Mouse (Mus musculus) liver, adult 2 months (tissue): ENCODE results near the gene Lim2. TPM values are rescaled to one million over a fixed set of nuclear protein-coding genes. Genes with fewer than 3 reads are reported as not detected.

Experiments
- DNase-seq: peaks from one replicate; pipeline ENCODE4 v3.0.0-alpha.2; 2011; ENCODE audit warnings: low read depth, low spot score; ENCODE audit errors: extremely low read depth
- H3K27ac ChIP-seq: fragments of 200-500 bp; replicated peaks from 2 replicates; pipeline ENCODE4 v1.5.1; 2012; ENCODE audit warnings: low read depth, mild to moderate bottlenecking, control low read depth, inconsistent platforms, low read length; ENCODE audit not compliant: insufficient read depth
- H3K27me3 ChIP-seq: fragments of 200-500 bp; 2 replicates; pipeline ENCODE4 v1.6.1; 2012; ENCODE audit warnings: mild to moderate bottlenecking, moderate library complexity, low read length, inconsistent platforms; ENCODE audit not compliant: control insufficient read depth, insufficient read depth
- H3K36me3 ChIP-seq: fragments of 200-500 bp; 2 replicates; pipeline ENCODE4 v1.6.1; 2012; ENCODE audit warnings: low read length, inconsistent platforms; ENCODE audit not compliant: control insufficient read depth, insufficient read depth
- H3K4me1 ChIP-seq: fragments of 200-500 bp; 2 replicates; pipeline ENCODE4 v1.6.1; 2011; ENCODE audit warnings: low read length; ENCODE audit not compliant: control insufficient read depth, insufficient read depth
- H3K4me3 ChIP-seq: fragments of 200-500 bp; 2 replicates; pipeline ENCODE4 v1.5.1; 2011; ENCODE audit warnings: low read depth, mild to moderate bottlenecking, control low read depth, low read length, moderate library complexity; ENCODE audit not compliant: insufficient read depth
- H3K79me2 ChIP-seq: fragments of 200-500 bp; 2 replicates; pipeline ENCODE4 v1.6.1; 2012; ENCODE audit warnings: inconsistent platforms, mild to moderate bottlenecking, low read length, moderate library complexity; ENCODE audit not compliant: control insufficient read depth, insufficient read depth
- H3K9ac ChIP-seq: fragments of 200-500 bp; 2 replicates; pipeline ENCODE4 v1.6.1; 2012; ENCODE audit warnings: low read depth, mild to moderate bottlenecking, control low read depth, inconsistent platforms, low read length
- CTCF ChIP-seq: fragments of 200-500 bp; IDR thresholded peaks from 2 replicates; pipeline ENCODE4 v1.5.1; 2011; ENCODE audit warnings: low read depth, low read length, control low read depth
- POLR2A ChIP-seq: fragments of 200-500 bp; IDR thresholded peaks from 2 replicates; pipeline ENCODE4 v1.6.1; 2011; ENCODE audit warnings: low read length, control low read depth; ENCODE audit not compliant: insufficient read depth; ENCODE audit errors: extremely low read depth
- WGBS: fragments of 180-500 bp; shearing (Covaris S2); methylation state at CpG from one replicate; pipeline ENCODE4 v1.1.7; 2018; 5-methylcytosine and 5-hydroxymethylcytosine counted together
- polyA plus RNA-seq: library from polyadenylated mRNA; depleted of rRNA; stranded (reverse); fragments of >200 nt; gene quantifications from 2 replicates; pipeline ENCODE4 v1.2.3, GENCODE M21; 2012
- total RNA-seq: library from RNA; depleted of rRNA; stranded (reverse); fragments of >200 nt; gene quantifications from 2 replicates; pipeline ENCODE4 v1.2.3, GENCODE M21; 2014

The Lim2 gene
- total and polyA plus RNA-seq, 2 experiments, result not detected

DNA sequence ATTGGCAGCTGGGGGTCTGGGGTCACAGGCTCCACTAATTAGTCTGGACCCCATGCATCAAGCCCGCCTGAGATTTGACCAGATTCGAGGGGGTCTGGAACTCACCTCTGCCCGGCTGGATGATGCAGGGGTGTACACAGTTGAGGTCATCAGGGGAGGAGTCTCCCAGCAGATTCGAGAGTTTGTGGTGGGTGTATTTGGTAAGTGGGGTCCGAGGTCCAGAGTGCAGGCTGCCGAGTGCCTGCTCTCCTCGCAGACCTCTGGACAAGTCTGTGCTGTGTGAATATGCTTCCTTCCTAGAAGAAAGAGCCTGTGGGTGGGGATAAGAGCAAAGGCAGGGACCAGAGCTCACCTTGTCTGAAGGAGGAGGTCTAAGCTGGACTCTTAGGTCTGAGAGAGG, 36.5 kb downstream of the Lim2 start:
- 71% methylated on average over 7 of the region's 7 CpGs for WGBS

GRCm38 (mm10) chr7:43464864-43465343, 37.4 kb downstream of the Lim2 start:
- TF ChIP-seq CTCF (0 out of 2 replicates have a peak, but pooled peaks have one; percentile 17), POLR2A (no peak)
- Histone ChIP-seq H3K4me1 (peaks cover 2% of the 10 kb centered on the region), H3K27ac (no peak overlapping the region), H3K79me2 (no peaks in the 10 kb centered on the region), H3K27me3 (no peaks in the 10 kb centered on the region), H3K9ac (peak overlapping the region; percentile 48), H3K4me3 (peak overlapping the region; percentile 52; the same call in 1 of the 2 replicates), H3K36me3 (no peaks in the 10 kb centered on the region)
- WGBS, result 25% methylated on average over 35 of the region's 35 CpGs
- DNase-seq, result no peak

More for the DNA sequence above, 36.5 kb downstream of the Lim2 start:
- Histone ChIP-seq H3K27ac (no peak overlapping the region), H3K4me1 (peaks cover 2% of the 10 kb centered on the region), H3K9ac (no peak overlapping the region), H3K36me3 (no peaks in the 10 kb centered on the region), H3K4me3 (no peak overlapping the region), H3K27me3 (no peaks in the 10 kb centered on the region), H3K79me2 (no peaks in the 10 kb centered on the region)
- DNase-seq, result no peak
- TF ChIP-seq CTCF, result no peak

DNA sequence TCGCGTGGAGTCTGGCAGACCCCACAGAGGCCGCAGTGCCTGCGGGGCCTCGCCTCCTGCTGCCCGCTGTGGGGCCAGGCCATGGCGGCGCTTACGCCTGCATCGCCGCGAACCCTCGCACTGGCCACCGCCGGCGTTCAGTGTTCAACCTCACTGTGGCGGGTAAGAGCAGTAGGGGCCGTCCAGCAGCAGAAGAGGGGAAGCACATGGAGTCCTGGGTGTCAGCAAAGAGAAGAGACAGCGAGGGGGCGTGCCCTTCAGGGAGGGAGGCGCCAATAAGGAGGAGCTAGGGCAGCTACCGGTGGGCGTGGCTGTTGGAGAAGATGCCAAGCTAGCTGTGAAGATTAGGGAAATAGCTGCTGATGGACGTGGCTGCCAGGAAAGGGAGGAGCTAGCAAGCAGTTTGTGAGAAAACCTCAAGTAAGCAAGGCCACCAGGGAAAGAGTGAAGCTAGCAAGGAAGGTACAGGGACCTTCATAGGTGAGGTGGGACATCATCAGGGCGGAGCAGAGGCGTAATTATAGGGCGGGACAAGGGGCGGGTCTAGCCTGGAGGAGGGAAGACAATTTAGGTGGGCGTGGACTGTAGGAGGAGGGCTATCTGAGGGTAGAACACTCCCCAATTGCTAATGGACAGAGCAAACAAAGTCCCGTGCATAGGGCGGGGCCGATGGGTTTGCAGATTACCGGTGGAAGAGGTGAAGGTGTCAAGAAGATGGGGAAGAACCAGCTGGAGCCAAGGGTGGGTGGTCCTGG, 38.1 kb downstream of the Lim2 start:
- H3K4me3 ChIP-seq, result peak overlapping the region; percentile 60
- 3% methylated on average over 33 of the region's 33 CpGs for WGBS

GRCm38 (mm10) chr7:43466099-43466694, 38.7 kb downstream of the Lim2 start:
- H3K36me3 ChIP-seq, result no peaks in the 10 kb centered on the region
- under 1% methylated on average over 33 of the region's 33 CpGs for WGBS
- H3K27ac ChIP-seq, result no peak overlapping the region
- H3K27me3 ChIP-seq, result no peaks in the 10 kb centered on the region
- peak; percentile 33 for DNase-seq
- H3K4me1 ChIP-seq, result peaks cover 2% of the 10 kb centered on the region
- H3K4me3 ChIP-seq, result peak overlapping the region; percentile 60
- TF ChIP-seq POLR2A (no peak), CTCF (peak; percentile 84)
- peak overlapping the region; percentile 22 for H3K9ac ChIP-seq
- H3K79me2 ChIP-seq, result no peaks in the 10 kb centered on the region

More for the DNA sequence above, 38.1 kb downstream of the Lim2 start:
- H3K27ac ChIP-seq, result no peak overlapping the region
- H3K4me1 ChIP-seq, result peaks cover 2% of the 10 kb centered on the region
- no peaks in the 10 kb centered on the region for H3K36me3 ChIP-seq
- no peak for TF ChIP-seq POLR2A
- no peak for TF ChIP-seq CTCF
- no peaks in the 10 kb centered on the region for H3K27me3 ChIP-seq
- peak overlapping the region; percentile 48 for H3K9ac ChIP-seq
- DNase-seq, result peak; percentile 75
- H3K79me2 ChIP-seq, result no peaks in the 10 kb centered on the region

DNA sequence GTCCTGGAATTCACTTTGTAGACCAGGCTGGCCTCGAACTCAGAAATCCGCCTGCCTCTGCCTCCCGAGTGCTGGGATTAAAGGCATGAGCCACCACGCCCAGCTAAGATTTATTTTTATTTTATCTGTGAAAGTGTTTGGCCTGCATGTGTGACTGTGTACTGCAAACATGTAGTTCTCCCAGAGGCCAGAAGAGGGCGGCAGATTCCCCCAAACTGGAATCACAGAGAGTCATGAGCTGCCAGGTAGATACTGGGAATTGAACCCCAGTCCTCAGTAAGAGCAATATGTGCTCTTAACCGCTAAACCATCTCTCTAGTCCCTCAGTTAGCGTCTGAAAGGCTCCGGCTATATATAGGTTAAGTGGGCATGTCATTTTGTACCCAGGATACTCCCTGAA, 42.9 kb downstream of the Lim2 start:
- Histone ChIP-seq H3K9ac (no peak overlapping the region), H3K27me3 (no peaks in the 10 kb centered on the region), H3K79me2 (no peaks in the 10 kb centered on the region), H3K27ac (no peak overlapping the region), H3K4me1 (peaks cover 2% of the 10 kb centered on the region), H3K4me3 (no peak overlapping the region), H3K36me3 (no peaks in the 10 kb centered on the region)
- TF ChIP-seq POLR2A (no peak), CTCF (peak; percentile 67; the same call in 1 of the 2 replicates)
- 75% methylated on average over 8 of the region's 8 CpGs for WGBS
- no peak for DNase-seq
